Mouse (Mus musculus): ENCODE results near the gene Cntn5. TPM values are rescaled to one million over a fixed set of nuclear protein-coding genes. Genes with fewer than 3 reads are reported as not detected.
A peak's percentile ranks its signal among the peaks of the same experiment; 100 is the strongest.

The Cntn5 gene
- total and polyA plus RNA-seq, 3 experiments: 0.04 TPM; not detected in 2

DNA sequence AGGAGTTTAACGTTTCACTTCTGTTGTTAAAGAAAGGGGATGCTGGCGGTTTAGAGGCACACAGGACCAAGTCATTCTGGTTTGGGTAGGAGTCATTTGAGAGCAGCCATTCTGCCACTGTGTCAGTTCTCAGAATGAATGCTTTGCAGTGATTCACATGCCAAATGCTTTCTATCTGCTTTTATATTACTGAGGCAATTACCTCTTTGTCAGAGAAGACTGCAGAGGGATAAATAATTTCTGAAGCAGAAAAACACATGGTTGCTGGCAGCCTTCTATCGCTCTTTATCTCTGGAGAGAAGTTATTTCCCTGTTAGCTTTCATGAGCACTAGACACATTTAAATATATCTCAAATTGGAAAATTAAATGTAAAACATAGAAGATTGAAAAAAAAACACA lies 1207.9 kb downstream of the Cntn5 start:
- no peak for DNase-seq

DNA sequence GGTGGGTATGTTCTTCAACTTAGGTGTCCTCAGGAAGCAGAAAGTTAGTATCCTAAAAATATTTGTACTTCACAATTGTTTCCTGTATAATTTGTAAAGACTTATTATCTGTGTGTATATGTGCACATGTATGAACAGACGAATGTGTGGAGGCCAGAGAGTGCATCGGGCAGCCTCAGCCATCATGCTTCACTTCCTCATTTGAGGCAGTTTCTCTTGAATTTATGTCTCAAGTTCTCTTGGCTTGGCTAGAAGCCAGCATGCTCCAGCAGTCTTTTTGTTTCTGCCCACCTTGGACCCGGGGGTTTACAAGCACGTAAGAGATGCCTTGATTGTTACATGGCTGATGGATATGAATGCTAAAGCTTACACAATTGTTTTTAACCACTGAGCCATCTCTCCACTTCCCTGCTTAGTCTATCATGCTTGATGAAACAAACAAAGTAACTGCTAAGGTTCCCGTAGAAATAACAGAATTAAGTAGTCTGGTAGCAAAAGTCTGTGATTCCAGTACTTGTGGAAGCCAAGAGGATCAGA lies 1222.2 kb downstream of the Cntn5 start:
- no peak for DNase-seq

DNA sequence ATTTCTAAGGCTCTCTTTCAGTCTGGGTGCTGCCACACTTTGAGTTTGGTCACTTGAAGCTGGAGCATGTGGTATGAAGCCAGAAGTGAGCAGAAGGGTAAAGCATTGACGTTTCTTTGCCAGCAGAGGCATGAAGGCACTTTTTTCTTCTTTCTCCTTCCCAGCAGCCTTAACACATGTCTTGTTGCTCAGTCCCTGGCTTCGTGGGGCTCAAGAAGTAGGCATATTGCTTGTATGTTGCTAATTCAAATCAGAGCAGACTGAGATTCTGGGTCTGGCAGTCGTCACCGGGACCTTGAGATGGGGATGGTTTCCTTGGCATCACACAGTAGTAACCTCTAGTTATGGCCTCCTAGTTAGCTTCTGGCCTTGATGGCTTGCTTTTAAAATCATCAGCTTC lies 1228.5 kb downstream of the Cntn5 start:
- no peak for DNase-seq

DNA sequence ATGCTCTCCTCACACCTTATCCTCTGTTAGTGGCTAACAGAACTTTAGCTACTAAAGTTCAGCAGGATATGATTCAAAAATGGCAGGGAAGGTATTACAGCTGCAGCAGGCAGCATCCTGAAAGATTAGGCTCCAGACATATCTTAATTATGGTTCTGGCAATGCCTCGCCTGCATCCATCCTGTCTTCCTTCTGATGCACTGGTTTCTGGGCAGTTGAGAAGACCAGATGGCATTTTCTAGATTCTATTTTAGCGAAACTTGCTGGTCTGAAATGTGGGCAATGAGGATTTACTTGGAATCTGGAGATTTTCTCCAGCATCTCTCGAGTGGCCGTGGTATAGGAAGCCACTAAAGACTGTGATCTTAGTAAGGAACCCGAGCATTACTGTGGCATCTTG lies 1230.0 kb downstream of the Cntn5 start:
- no peak for DNase-seq

DNA sequence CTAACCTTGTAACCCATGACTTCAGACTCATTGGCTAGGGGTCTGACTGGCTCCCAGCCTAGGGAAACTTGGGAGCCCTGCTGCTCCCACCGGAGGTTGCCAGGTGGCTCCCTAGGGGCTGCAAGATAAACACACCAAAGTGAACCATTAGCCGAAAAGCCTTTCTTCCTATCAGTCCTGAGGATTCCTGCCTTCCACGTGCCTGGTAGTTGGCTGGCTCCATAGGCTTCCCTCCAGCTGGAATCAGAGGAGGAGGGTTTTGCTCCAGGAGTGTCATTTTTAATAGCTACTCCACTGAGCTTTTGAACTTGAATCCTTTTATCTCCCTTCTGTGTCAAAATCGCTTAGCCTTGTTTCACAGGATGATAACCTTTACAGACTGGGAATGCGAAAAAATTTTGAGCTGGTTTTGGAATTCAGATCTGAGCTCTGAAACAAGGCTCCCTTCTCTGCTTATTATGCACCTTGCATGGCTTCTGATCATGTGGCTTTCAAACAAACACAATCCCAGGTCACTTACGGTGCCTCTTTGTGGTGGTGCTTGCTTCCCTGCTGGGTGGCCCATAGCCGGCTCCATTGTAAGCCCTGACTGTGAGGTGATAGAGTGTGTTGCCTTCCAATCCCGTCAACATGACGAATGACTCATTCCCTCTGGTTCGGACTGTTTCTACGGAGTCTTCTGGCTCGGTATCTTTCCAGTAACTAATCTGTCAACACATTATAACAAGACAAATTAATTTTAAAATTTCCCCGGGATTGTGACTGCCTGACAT lies 1231.1 kb downstream of the Cntn5 start:
- peak; percentile 6 for DNase-seq

DNA sequence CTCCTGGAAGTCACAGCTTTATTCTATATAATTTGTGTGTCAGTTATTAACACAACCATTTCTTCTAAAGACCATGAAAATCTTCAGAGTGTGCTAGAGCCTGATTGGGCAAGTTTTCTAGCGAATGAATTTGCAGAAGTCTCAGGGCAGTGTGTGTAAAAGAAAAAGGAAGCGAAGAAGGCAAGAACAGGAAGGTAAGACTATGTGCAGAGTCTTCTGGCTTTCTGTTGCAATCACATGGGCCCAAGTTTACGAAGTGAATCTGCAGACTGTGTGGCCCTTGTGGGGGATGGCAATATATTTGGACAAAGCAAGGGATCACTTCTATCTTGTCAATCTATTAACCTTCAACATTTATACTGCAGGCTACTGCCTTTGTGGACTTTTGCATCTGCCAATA lies 1251.1 kb downstream of the Cntn5 start:
- no peak for DNase-seq

DNA sequence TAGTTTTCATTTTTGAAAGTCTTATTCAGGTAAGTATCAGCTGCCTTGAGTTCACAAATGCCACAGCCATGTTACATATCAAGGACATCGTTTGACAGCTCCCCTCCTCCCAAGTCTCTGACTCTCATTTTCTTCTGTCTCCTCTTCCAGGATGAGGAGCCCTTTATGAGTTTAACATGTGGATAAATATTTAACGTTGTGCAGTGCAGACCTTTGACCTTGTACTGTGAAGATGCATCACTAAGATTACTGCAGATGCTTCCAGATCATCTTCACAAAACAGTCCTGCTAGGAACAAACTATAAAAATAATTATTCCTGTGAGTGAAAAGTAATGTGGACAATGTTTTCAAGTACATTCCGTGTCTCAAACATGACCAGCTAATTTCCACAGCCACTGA lies 1257.2 kb downstream of the Cntn5 start:
- no peak for DNase-seq

DNA sequence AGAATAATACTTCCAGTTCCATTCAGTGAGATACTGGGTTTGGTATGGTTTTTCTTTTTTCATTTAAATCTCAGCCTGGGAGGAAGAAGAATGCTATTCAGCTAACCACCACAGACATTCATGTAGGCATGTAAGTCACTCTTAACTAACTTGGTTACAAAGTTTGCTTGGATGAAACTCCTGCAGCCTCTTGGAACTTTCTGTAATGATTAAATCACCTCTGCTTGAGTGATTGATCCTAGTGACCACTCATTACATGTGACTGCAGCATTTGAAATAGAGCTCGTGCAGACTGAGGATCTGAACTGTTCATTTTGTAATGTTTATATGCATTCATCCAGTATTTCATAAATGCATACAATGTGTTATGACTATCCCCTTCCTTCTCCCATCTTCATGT lies 1258.3 kb downstream of the Cntn5 start:
- no peak for DNase-seq

Small RNAs within 50 kb of the gene (microRNA-seq; reads per million reads assigned to microRNA genes)
- gene Gm24496: 0 reads per million in 2 experiments
- gene Gm25086: 0 reads per million in 2 experiments
- 0 reads per million in 2 experiments for gene Gm26195
- 0 reads per million in 2 experiments for gene Mir6237
